Mouse (Mus musculus): ENCODE measurements around the gene Anks1b. TPM values are rescaled to one million over a fixed set of nuclear protein-coding genes. Genes with fewer than 3 reads are reported as not detected.

Anks1b gene
- polyA plus RNA-seq, 1 experiment from 2014 or later = 0.01 TPM

DNA sequence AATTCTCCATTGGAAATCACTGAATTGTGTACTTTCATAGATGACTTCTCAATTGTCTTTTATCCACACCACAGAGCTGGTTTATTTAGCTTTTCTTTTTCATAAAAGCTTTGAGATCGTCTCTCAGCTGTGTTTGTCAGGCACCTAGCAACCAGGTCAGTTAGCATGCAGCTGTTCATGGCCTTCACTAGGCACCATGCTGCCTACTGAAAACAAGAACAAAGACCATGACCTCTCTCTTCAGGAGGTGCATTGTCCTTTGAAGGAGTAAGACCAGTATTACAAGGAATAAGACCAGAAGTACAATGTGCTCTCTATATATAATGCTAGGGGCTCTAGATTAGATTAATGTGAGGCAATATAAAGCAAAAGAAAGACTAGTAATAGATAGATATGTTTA is 594.2 kb downstream of the Anks1b start:
- no peak for ATAC-seq
- no peaks in the 10 kb centered on the region for H3K27me3 ChIP-seq
- ChIA-PET POLR2A (no interaction called here), CTCF (no interaction called here)
- no peak for TF ChIP-seq CTCF (IDR thresholded peaks at IDR 0.05)
- in situ Hi-C loops (cut with MboI; ENCODE audit: low pct_unique_long_range_greater_than_20kb) = no loop called here
- DNase-seq (ENCODE audit: low read depth, low spot score) = no peak

GRCm38 (mm10) chr10:90493436-90493835 is 620.1 kb downstream of the Anks1b start:
- no peaks in the 10 kb centered on the region for H3K27me3 ChIP-seq
- in situ Hi-C loops (cut with MboI; ENCODE audit: low pct_unique_long_range_greater_than_20kb) = no loop called here
- ChIA-PET POLR2A (no interaction called here), CTCF (no interaction called here)
- ATAC-seq (no peak), DNase-seq (ENCODE audit: low read depth, low spot score) (no peak)
- TF ChIP-seq CTCF (IDR thresholded peaks at IDR 0.05) = no peak

DNA sequence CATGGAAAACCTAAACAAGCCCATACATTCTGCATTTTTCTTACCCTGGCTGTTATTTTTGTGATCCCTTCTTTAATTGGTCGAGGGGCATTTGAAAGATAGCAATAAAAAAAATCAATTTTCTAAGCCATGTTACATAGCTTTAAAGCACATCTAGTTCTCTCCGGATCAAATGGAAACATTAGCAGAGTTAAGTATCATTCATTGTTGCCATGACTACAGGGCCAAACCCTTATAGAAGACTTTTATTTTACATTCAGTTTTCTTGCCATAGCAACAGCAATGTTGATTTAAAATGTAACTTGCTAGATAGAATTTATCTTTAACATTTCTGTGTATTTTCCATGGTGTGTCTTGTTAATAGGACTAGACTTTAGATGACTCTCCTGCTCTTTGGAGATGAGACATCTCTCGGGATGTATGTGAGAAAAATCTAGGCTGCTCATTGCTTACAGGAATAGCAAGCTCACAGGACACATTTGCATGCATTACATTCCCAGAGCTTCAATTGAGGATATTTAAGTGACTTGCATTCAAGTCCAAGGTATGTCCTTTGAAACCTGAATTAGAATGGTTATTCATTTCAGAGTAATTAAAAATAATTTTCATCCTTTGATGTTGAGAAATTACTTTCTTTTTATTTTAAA is 620.8 kb downstream of the Anks1b start:
- in situ Hi-C loops (cut with MboI; ENCODE audit: low pct_unique_long_range_greater_than_20kb) = no loop called here
- ATAC-seq = no peak
- no peaks in the 10 kb centered on the region for H3K27me3 ChIP-seq
- ChIA-PET POLR2A (no interaction called here), CTCF (interaction anchor here (1.0 kb wide), 1 partner anchor 39 kb away, joined by 3 read pairs; no protein-coding TSS in a partner anchor)
- no peak for DNase-seq (ENCODE audit: low read depth, low spot score)
- TF ChIP-seq CTCF (IDR thresholded peaks at IDR 0.05) = no peak

DNA sequence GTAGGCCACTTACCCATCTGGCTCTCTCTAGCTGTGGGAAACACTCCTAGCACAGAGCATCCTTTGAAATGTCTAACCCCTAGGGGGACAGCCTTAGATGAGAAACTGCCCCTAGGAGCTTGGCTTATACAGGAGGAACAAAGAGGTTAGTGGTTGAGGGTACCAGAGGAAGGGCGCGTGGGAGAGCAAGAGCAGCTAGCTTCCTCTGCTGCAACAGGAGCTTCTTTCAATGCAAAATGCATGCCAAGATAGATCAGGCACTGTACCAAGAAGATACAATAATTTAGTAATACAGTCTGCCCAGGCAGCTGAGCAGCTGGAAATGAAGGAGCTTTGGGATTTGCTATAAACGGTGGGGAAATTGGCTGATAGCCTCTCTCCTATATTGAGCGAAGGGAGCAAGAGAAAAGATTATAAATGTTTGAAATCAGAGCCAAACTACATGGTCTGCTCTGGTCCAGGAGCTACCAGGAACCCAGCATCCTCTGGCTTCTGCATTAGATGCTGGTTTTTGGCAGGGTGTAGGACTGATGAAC is 621.7 kb downstream of the Anks1b start:
- no peak for TF ChIP-seq CTCF (IDR thresholded peaks at IDR 0.05)
- no peak for DNase-seq (ENCODE audit: low read depth, low spot score)
- in situ Hi-C loops (cut with MboI; ENCODE audit: low pct_unique_long_range_greater_than_20kb) = no loop called here
- ChIA-PET POLR2A (no interaction called here), CTCF (interaction anchor here (1.0 kb wide), 1 partner anchor 40 kb away, joined by 3 read pairs; no protein-coding TSS in a partner anchor)
- no peak for ATAC-seq
- H3K27me3 ChIP-seq = no peaks in the 10 kb centered on the region

DNA sequence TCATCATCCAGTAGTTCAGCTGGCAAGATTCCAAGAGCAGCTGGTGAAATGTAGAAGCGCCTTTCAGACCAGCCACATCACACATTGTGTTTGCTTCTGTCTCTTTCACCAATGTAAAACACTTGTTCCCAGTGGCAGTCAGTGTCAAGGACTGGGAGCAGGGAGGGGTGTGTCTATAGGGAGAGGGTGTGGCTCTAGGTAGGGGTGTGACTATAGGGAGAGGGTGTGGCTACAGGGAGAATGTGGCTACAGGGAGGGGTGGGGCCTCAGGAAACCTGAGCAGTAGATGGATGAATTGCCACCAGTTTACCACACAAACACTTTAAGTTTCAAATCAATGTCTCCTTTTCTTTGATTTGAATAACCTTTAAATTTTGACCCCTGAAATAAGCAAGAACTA is 634.3 kb downstream of the Anks1b start:
- ATAC-seq (no peak), DNase-seq (ENCODE audit: low read depth, low spot score) (no peak)
- H3K27me3 ChIP-seq = peaks cover 3% of the 10 kb centered on the region
- no peak for TF ChIP-seq CTCF (IDR thresholded peaks at IDR 0.05)
- POLR2A ChIA-PET = no interaction called here
- CTCF ChIA-PET = no interaction called here
- in situ Hi-C loops (cut with MboI; ENCODE audit: low pct_unique_long_range_greater_than_20kb) = no loop called here

GRCm38 (mm10) chr10:90512801-90513200 is 639.5 kb downstream of the Anks1b start:
- no peak for TF ChIP-seq CTCF (IDR thresholded peaks at IDR 0.05)
- ChIA-PET POLR2A (no interaction called here), CTCF (no interaction called here)
- in situ Hi-C loops (cut with MboI; ENCODE audit: low pct_unique_long_range_greater_than_20kb) = no loop called here
- peaks cover 3% of the 10 kb centered on the region for H3K27me3 ChIP-seq
- ATAC-seq (no peak), DNase-seq (ENCODE audit: low read depth, low spot score) (no peak)

GRCm38 (mm10) chr10:90531813-90532212 is 658.5 kb downstream of the Anks1b start:
- CTCF ChIA-PET = no interaction called here
- DNase-seq (ENCODE audit: low read depth, low spot score) (peak; percentile 6), ATAC-seq (no peak)
- TF ChIP-seq CTCF (IDR thresholded peaks at IDR 0.05) = no peak
- in situ Hi-C loops (cut with MboI; ENCODE audit: low pct_unique_long_range_greater_than_20kb) = no loop called here
- POLR2A ChIA-PET = interaction anchor here (0.9 kb wide), 1 partner anchor 16 kb away, joined by 3 read pairs; no protein-coding TSS in a partner anchor
- no peaks in the 10 kb centered on the region for H3K27me3 ChIP-seq

- DNase-seq (ENCODE audit: low read depth, low spot score) (no peak), ATAC-seq (no peak)
- in situ Hi-C loops (cut with MboI; ENCODE audit: low pct_unique_long_range_greater_than_20kb) = no loop called here
- POLR2A ChIA-PET = no interaction called here
- no peak for TF ChIP-seq CTCF (IDR thresholded peaks at IDR 0.05)
- CTCF ChIA-PET = no interaction called here
- H3K27me3 ChIP-seq = no peaks in the 10 kb centered on the region
Measured at GRCm38 (mm10) chr10:90535370-90535769, 662.1 kb downstream of the Anks1b start.

DNA sequence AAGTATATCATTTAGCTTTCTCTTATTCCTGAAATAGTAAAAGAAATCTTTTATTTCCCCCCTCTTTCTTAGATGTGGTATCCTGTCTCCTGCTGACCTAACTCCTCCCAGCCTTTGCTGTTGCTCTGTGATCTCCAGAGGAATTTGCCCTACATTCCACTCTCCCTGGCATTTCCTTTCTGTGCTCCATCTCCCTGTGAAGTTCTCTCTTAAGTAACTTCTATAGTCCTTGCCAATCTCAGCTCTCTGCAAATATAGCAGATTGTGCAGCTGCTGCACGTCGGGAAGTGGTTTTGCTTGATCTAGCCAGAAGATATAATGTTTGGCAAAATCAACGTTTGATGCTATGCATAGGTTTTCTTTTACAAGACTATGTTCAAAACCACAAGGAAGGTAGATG is 673.3 kb downstream of the Anks1b start:
- ChIA-PET POLR2A (no interaction called here), CTCF (no interaction called here)
- TF ChIP-seq CTCF (IDR thresholded peaks at IDR 0.05) = no peak
- in situ Hi-C loops (cut with MboI; ENCODE audit: low pct_unique_long_range_greater_than_20kb) = no loop called here
- H3K27me3 ChIP-seq = no peaks in the 10 kb centered on the region
- no peak for DNase-seq (ENCODE audit: low read depth, low spot score)
- no peak for ATAC-seq

DNA sequence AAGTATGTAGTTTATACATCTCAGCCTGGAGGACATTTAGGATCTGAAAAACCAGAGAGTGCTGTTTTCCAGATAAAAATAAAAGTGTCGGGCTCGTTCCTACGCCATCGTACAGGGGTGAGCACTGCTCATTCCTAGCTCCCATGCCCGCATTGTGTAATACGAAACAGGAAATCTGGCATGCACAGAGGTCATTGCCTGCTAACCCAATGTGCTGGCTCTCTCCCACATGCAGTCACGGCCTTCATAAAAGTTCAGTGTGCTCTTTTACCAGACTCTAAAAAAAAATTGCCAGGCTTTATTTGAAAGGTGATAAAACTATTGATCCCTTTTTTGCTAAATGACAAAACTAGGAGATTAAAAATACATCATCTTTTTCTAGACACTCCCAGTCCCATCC is 689.6 kb downstream of the Anks1b start:
- no peak for TF ChIP-seq CTCF (IDR thresholded peaks at IDR 0.05)
- CTCF ChIA-PET = no interaction called here
- POLR2A ChIA-PET = no interaction called here
- no peak for DNase-seq (ENCODE audit: low read depth, low spot score)
- no peaks in the 10 kb centered on the region for H3K27me3 ChIP-seq
- ATAC-seq = no peak
- in situ Hi-C loops (cut with MboI; ENCODE audit: low pct_unique_long_range_greater_than_20kb) = no loop called here

DNA sequence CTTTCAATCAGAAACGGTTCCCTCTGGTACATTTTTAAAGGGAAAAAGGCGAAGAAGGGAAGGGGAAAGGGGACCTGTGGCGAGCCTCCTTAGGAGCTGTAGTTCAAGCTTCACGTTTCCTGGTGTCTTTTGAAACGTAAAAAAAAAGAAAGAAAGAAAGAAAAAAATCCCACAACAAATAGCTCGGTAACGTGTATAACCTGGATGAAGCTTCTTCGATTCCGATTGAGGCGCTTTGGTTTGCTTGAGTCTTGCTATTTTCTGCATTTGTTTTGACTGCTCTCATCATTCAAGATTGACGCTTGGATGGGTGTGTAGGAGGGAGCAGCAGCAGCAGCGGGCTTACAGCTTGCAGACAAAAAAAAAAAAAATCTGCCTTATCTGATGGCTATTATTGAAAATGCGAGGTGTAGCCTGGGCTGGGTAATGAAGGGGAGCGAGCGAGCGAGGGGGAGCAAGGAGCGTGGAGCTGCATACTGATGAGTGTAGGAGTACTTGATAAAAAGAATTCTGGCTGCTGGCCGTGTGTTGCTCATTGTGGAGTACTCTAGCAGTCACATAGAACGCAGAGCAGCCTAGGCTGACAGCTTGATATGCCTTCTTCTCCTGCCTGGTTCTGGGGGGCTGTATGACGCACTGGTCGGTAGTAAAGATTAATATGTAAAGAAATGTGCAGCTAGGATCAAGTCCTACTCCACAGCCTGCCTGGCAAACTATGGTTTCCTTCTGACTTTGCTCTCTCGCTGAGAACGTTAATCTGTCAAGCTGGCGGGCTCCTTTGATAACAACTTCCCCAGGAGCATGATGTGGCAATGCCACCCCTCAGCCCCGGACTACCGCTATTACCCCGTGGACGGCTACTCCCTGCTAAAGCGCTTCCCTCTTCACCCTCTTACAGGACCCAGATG is 703.1 kb downstream of the Anks1b start:
- ChIA-PET CTCF (interaction anchor here (1.4 kb wide), 1 partner anchor 8 kb away, joined by 3 read pairs; no protein-coding TSS in a partner anchor), POLR2A (interaction anchor here (0.6 kb wide), 1 partner anchor 131 kb away, joined by 5 read pairs; no protein-coding TSS in a partner anchor)
- no peak for TF ChIP-seq CTCF (IDR thresholded peaks at IDR 0.05)
- no peak for ATAC-seq
- in situ Hi-C loops (cut with MboI; ENCODE audit: low pct_unique_long_range_greater_than_20kb) = no loop called here
- DNase-seq (ENCODE audit: low read depth, low spot score) = no peak
- H3K27me3 ChIP-seq = peaks cover 25% of the 10 kb centered on the region
